Mouse (Mus musculus): ENCODE measurements around the gene Gas2l1. TPM values are rescaled to one million over a fixed set of nuclear protein-coding genes. Genes with fewer than 3 reads are reported as not detected.

Gas2l1 gene
- total RNA-seq, 2 experiments from 2014 or later, result 70.7 to 71.0 TPM

DNA sequence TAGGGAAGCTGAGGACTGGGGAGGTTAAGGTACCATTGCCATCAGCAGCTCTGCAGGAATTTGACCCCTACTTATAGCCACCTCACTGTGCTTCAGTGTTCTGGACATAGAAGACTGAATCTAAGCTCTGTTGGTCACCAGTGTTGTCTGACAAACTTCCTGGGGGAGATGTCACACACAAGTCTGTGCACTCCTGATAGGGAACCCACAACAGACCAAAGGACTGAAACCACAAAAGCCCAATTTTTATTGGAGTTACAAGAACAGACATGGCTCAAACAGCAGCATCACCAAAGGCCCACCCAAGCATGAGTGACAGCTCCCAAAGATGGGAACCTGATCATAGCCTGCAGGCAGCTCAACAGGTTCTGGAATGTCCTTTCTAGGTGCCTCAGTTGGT is 1.9 kb upstream of the Gas2l1 start:
- DNase-seq (ENCODE audit: low spot score in 2 of 2), result no peak

DNA sequence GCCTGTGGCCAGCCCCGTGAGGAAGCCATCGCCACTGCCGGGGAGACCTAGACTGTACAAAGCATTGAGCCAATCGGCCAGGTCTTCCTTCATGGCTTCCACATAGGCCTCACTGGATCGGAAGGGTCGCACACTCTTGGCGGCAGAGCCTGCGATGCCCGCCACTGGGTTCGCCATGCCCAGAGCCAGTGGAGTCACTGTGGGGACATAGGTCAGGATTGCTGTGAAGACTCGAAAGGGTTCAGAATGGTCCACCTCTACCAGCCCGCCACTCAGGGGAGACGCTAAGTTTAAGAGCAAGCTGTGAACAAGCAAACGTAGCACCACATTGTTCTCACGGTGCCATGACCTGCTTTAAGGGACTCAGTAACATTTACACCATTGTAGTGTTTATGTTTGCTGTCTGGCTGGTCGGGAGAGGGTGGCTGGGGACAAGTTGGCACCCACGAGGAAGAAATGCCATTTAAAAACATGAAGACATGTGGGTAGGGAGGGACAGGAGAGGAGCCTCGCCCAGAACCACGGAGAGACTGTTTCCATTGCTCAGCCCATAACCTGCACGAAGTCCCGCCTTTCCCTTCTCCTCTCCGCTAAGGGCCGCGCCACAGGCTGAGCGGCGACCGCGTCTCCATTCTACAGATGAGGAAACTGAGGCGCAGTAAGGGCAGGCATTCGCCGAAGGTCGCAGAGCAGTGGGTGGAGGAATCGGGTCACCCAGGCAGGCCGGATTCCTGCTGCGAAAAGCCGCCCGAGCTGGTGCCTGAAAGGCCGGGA is 658 bp downstream of the Gas2l1 start:
- peak in 1 of 2 experiments; percentile 51 for DNase-seq (ENCODE audit: low spot score in 2 of 2)

DNA sequence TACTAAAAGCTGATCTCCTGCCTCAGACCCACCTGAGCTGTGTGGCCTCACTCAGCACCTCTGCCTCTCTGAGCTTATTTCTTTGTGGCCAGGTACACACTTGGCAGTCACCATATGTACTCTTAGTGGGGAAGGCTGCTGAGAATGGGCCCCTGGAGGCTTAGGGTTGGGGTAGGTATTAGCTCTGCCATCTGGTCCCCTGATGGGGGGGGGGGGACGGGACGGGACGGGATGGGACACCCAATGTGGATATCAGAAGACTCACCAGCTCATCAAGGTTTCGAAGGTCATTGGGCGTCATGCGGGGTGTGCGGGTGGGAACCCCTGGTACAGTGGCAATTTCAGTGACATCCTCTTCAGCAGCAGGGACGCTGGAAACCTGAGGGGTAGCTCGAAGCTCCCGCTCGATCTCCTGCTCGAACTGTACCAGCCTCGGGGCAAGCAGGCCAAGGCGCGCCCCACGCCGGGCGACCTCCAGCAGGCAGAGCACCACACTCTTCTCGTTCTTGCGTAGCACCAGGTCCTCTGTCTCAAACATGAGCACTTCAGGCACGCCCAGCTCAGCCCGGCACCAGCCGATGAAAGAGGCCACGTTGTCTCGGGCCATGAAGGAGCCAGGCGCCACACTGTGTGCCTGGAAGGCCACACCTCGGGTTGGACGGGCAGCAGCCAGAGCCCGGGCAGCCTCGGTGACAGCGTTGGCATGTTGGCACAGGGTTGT is 1.4 kb downstream of the Gas2l1 start:
- peak in 1 of 2 experiments; percentile 38 for DNase-seq (ENCODE audit: low spot score in 2 of 2)

- DNase-seq (ENCODE audit: low spot score in 2 of 2), result no peak
These were observed 2.1 kb downstream of the Gas2l1 start for GRCm38 (mm10) chr11:5062860-5063505.

GRCm38 (mm10) chr11:5062326-5062725 is 2.8 kb downstream of the Gas2l1 start:
- no peak for DNase-seq (ENCODE audit: low spot score in 2 of 2)

DNA sequence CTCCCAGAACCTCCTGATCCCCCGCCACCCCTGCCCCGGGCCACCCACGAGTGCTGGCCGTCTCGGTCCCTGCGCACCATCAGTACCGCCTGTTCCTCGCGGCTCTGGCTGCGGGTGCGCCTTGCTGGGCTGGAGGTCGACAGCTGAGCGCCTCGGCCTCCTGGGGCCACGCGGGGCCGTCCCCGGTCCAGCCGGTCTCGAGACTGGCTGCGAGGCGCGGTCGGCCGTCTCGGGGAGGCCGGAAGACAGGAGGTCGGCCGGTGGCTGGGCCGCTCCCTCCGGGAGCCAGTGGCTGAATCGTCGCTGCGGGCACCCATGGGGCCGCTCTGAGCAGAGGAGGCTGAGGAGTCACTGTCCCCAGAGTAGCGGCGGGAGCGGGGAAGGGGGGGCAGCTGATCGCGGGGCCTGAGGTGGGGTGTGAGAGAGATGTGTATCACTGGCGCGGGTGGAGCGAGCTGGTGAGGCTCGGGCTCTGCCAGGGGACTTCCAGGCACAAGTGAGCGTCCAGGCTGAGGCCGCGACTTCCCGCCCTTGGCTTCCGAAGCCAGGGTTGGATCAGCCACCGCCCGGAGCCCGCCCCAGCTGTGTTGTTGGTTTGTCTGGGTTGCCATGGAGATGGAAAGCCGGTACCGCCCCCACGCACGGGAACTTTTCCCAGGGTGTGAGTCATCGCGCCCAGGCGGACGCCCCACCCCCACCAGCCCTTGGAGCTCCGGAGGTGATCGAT is 3.6 kb downstream of the Gas2l1 start:
- peak; percentile 91 to 93 for DNase-seq (ENCODE audit: low spot score in 2 of 2)

DNA sequence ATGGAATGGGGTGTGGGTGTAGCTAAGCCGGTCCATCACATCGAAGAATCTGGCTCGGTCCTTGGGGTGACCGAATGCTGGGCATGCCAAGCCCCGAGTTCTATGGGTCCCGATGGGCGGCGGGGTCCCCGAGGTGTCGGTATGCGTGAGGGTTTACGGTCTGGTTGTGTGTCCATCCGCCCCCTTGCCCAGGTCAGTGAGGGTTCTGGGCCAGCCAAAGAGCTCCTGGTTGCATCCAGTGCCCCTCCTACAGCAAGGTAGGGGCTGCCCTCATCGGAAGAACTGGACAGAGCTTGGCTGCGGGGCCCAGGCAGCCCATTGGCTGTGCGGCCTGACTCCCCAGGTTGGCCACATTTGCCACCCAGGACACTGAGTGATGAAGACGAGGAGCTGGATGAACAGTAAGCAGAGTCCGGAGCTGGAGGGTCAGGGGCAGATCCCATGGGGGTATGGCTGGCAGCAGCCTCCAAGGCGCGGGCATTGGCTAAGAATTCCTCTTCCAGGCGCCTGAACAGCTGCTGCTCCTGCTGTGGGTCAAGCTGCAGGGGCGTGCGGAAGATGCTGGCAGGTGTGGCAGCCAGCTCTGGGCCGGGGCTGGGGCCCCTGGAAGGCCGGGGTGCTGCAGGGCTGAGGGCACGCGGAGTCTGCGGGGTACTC is 4.2 kb downstream of the Gas2l1 start:
- DNase-seq (ENCODE audit: low spot score in 2 of 2), result no peak

DNA sequence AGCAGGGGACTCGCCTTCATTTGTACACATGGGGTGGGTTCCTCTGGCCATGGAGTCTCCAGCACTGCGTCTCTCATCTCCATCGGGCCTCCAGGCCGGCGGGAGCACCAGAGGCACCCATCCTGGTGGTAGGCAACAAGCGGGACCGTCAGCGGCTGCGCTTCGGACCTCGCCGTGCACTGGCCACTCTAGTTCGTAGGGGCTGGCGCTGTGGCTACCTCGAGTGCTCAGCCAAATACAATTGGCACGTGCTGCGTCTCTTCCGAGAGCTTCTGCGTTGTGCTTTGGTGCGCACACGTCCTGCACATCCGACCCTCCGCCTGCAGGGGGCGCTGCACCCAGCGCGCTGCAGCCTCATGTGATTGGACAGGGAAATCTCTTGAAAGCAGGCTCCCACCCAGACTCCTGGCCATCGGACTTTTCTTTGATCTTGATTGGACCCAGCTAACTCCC is 5.4 kb downstream of the Gas2l1 start:
- DNase-seq (ENCODE audit: low spot score in 2 of 2), result peak; percentile 65 to 68

DNA sequence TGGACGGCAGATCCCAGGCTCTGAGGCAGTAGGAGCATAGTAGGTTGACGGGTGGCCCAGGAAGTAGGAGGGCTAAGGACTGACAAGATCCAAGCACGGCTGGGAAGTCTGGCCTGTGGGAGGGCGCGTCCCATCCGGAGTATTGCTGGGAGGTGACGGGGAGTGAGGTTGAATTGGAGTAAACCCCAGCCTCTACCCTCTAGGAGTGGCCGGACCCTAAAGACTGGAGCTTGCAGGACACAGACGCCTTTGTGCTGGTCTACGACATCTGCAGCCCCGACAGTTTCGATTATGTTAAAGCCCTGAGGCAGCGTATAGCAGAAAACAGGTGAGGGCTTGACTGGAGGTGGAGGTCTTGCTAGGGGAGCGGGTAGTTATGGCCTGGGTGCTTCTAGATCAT is 5.9 kb downstream of the Gas2l1 start:
- no peak for DNase-seq (ENCODE audit: low spot score in 2 of 2)

DNA sequence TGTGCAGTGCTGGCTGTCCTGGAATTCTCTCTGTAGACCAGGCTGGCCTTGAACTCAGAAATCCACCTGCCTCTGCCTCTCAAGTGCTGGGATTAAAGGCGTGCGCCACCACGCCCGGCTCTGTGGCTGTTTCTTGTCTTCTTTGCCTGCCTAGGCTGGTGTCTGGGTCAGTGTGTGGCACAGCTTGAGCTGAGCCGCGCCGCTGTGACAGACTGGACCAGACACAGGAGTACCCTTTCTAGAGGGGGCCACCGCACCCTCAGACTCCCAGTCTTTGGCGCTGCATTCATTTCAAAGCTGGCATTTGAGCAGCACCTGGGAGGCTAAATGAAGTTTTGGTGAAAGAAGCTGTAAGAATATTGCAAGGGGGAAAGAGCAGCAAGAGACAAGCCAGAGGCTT is 6.3 kb downstream of the Gas2l1 start:
- no peak for DNase-seq (ENCODE audit: low spot score in 2 of 2)

DNA sequence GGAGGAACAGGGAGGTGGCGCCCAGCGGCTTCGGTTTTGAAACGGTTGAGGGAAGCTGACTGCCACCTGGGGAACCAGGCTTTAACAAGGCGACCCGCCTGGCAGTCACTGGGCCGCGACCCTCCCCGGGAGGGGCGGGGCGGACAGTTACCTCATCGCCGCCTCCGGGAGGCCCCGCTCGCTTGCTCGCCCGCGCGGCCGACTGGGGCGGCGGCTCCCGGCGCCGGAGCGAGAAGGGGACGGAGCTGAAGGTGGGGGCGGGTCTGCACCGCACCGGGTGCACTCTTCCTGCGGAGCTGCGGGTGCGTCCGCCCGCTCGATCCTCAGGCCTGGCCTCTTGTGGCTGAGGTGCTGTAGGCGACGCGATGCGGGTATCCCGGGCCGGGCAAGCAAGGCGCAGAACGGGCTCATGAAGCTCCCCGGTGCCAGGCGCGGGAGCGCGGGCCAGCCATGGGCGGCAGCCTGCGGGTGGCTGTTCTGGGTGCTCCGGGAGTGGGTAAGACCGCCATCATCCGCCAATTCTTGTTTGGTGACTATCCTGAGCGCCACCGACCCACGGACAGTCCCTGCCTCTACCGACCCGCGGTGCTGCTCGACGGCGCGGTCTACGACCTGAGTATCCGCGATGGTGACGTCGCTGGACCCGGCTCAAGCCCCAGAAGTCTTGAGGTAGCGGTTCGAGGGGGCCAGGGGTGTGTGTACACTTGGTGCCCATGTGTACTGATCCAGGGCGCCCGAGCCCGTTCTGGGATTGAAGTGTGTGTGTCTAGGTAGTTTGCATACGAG is 7.1 kb downstream of the Gas2l1 start, which contains the start of gene Rasl10a:
TSS of gene Rasl10a (plus strand) at position 273 of the 786 bp plus-strand sequence.
- DNase-seq (ENCODE audit: low spot score in 2 of 2), result peak; percentile 45 to 47

DNA sequence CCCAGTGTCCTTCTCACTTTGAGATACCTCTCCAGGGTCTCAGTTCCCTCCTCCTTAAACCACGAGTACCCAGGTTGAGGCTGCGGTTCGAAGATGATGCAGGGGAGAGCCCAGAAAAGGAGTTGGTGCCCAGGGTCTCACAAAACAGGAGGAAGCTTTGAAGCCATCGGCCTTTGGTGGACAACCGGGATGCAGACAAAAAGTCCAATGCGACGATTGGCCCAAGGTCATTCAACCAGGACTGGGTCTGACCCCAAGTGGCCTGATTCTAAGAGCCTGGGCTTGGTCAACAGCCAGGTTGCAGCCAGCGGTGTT is 7.6 kb downstream of the Gas2l1 start:
- DNase-seq (ENCODE audit: low spot score in 2 of 2), result no peak

GRCm38 (mm10) chr11:5057064-5057463 is 8.1 kb downstream of the Gas2l1 start:
- DNase-seq (ENCODE audit: low spot score in 2 of 2), result no peak

DNA sequence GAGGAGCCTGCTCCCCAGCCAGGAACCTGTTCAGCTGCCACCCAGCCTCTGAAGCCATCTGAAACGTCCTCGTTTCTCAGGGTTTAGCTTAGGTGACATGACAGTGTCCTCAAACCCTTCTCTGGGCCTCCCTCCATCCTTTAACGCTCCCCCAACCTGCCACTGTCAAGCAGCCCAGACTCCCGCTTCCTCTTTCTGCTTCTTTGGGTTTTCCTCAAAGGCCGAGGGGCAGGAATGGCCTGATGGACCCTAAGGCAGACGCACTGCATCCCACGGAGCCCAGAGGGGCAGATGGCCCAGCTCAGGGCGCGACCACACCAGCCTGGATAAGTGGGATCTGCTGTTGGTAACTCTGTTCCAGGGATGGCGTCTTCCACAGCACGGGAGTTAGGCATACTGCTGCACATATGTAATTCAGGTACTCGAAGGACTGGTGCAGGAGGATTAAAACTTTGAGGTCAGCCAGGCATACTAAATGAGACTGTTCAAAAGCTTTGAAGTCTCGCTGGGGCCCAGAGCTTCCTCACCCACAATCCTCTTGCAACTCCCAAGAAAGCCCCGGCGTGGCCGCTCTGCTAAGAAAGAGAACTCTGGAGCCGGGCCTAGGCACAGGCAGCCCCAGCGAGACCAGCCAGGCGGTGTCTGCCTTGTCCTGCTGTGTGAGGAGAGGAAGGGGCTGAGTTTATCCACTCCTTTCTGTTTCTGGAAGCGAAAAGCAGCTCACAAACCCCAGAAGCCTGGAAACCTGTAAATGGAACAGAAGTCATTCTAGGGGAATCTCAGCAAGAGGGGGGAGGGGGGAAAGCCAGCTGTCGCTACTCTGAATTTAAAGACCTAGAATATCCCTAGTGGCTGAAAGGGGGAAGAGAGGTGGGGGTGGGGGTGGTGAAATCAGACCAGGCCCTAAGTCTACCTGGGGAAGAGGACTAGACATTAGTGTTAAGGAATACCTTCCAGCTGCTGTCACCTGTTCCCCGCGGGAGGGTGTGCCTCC is 8.9 kb downstream of the Gas2l1 start:
- no peak for DNase-seq (ENCODE audit: low spot score in 2 of 2)

GRCm38 (mm10) chr11:5054874-5055273 is 10.3 kb downstream of the Gas2l1 start:
- no peak for DNase-seq (ENCODE audit: low spot score in 2 of 2)

GRCm38 (mm10) chr11:5054151-5054550 is 11.0 kb downstream of the Gas2l1 start:
- DNase-seq (ENCODE audit: low spot score in 2 of 2), result no peak

- peak in 1 of 2 experiments; percentile 66 for DNase-seq (ENCODE audit: low spot score in 2 of 2)
These were observed 12.8 kb downstream of the Gas2l1 start for GRCm38 (mm10) chr11:5052200-5052854.

DNA sequence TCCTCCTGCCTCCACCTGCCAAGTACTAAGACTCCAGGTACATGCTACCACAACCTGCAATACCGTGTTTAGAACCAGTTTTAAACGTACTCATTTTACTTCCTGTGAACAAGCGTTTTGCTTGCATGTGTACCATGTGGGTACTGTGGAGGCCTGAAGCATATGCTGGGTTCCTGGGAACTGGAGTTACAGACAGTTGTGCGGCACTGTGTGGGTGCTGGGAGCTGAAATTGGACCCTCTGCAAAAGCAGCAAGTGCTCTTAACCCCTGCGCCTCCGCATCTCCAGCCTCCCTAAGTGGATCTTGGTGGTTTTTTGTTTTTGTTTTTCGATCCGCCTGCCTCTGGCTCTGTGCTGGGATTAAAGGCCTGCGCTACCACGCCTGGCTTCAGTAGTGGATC is 13.5 kb downstream of the Gas2l1 start:
- no peak for DNase-seq (ENCODE audit: low spot score in 2 of 2)
